Mouse (Mus musculus) MEL (cell line): ENCODE measurements around the gene Numbl. TPM values are rescaled to one million over a fixed set of nuclear protein-coding genes. Genes with fewer than 3 reads are reported as not detected.

Experiments used
- DNase-seq: peaks from one replicate; pipeline ENCODE4 v3.0.0; 2011; ENCODE audit warnings: low read depth, low spot score
- H3K27ac ChIP-seq: 2 replicates; pipeline ENCODE4 v1.5.1; 2012; ENCODE audit warnings: low read depth, mild to moderate bottlenecking, control low read depth, low read length, moderate library complexity; ENCODE audit not compliant: control insufficient read depth
- H3K27me3 ChIP-seq, 2 experiments: fragments of 150-350 bp in 1 of 2; sonication (generic) in 1 of 2; 2 replicates each; pipeline ENCODE4 v1.6.1; 2012; ENCODE audit warnings: low read length in 2 of 2, mild to moderate bottlenecking in 2 of 2, improper control_type of control experiment in 1 of 2, moderate library complexity in 1 of 2; ENCODE audit not compliant: insufficient read depth in 2 of 2, control insufficient read depth in 1 of 2
- H3K36me3 ChIP-seq, 2 experiments: 2 replicates each; pipeline ENCODE4 v1.6.1; 2012 to 2014; ENCODE audit warnings: low read length in 2 of 2, improper control_type of control experiment in 1 of 2, inconsistent platforms in 1 of 2, mild to moderate bottlenecking in 1 of 2; ENCODE audit not compliant: insufficient read depth in 2 of 2, control insufficient read depth in 1 of 2
- H3K4me1 ChIP-seq, 2 experiments: fragments of 150-350 bp in 1 of 2; sonication (generic) in 1 of 2; 2 replicates each; pipeline ENCODE4 v1.6.1; 2012; ENCODE audit warnings: low read length in 2 of 2, improper control_type of control experiment in 1 of 2, mild to moderate bottlenecking in 1 of 2; ENCODE audit not compliant: insufficient read depth in 2 of 2, control insufficient read depth in 1 of 2
- H3K4me3 ChIP-seq, 2 experiments: fragments of 150-350 bp in 1 of 2; sonication (generic) in 1 of 2; 2 replicates each; pipeline ENCODE4 v1.5.1; 2012; ENCODE audit warnings: low read depth in 2 of 2, low read length in 2 of 2, mild to moderate bottlenecking in 2 of 2, moderate library complexity in 2 of 2, control low read depth in 1 of 2, improper control_type of control experiment in 1 of 2; ENCODE audit not compliant: control insufficient read depth in 1 of 2, insufficient read depth in 1 of 2
- H3K79me2 ChIP-seq: 2 replicates; pipeline ENCODE4 v1.6.1; 2012; ENCODE audit warnings: mild to moderate bottlenecking, low read length, moderate library complexity; ENCODE audit not compliant: control insufficient read depth, poor library complexity, insufficient read depth
- H3K9ac ChIP-seq: 2 replicates; pipeline ENCODE4 v1.6.1; 2012; ENCODE audit warnings: low read depth, mild to moderate bottlenecking, control low read depth, low read length, moderate library complexity; ENCODE audit not compliant: control insufficient read depth, poor library complexity, severe bottlenecking
- H3K9me3 ChIP-seq: fragments of 150-350 bp; sonication (generic); replicated peaks from 2 replicates; pipeline ENCODE4 v1.6.1; 2012; ENCODE audit warnings: mild to moderate bottlenecking, low read length, improper control_type of control experiment, moderate library complexity; ENCODE audit not compliant: insufficient read depth
- BHLHE40 ChIP-seq: IDR thresholded peaks from 2 replicates; pipeline ENCODE4 v1.6.1; 2012; ENCODE audit warnings: low read depth, mild to moderate bottlenecking, inconsistent platforms, low read length, improper control_type of control experiment, borderline replicate concordance
- CHD1 ChIP-seq: IDR thresholded peaks from 2 replicates; pipeline ENCODE4 v1.6.1; 2012; ENCODE audit warnings: low read depth, mild to moderate bottlenecking, inconsistent platforms, low read length, improper control_type of control experiment
- CHD2 ChIP-seq: IDR thresholded peaks from 2 replicates; pipeline ENCODE4 v1.6.1; 2011; ENCODE audit warnings: low read length, improper control_type of control experiment
- CTCF ChIP-seq, 3 experiments: IDR thresholded peaks in 2 of 3; conservative IDR thresholded peaks in 1 of 3; 2 replicates each; pipeline ENCODE4 v1.5.1; 2011 to 2012; ENCODE audit warnings: low read length in 3 of 3, low read depth in 2 of 3, mild to moderate bottlenecking in 2 of 3, improper control_type of control experiment in 1 of 3, inconsistent platforms in 1 of 3, mixed read lengths in 1 of 3, moderate library complexity in 1 of 3; ENCODE audit not compliant: control insufficient read depth in 1 of 3, insufficient read depth in 1 of 3, poor library complexity in 1 of 3, severe bottlenecking in 1 of 3
- E2F4 ChIP-seq: IDR thresholded peaks from 2 replicates; pipeline ENCODE4 v1.6.1; 2011; ENCODE audit warnings: low read depth, low read length, improper control_type of control experiment, borderline replicate concordance
- ELF1 ChIP-seq: IDR thresholded peaks from 2 replicates; pipeline ENCODE4 v1.6.1; 2014; ENCODE audit warnings: low read depth, mild to moderate bottlenecking, inconsistent platforms, low read length, improper control_type of control experiment, moderate library complexity
- GABPA ChIP-seq: IDR thresholded peaks from 2 replicates; pipeline ENCODE4 v1.6.1; 2012; ENCODE audit warnings: low read depth, mild to moderate bottlenecking, inconsistent platforms, low read length, improper control_type of control experiment, moderate library complexity
- MAFK ChIP-seq: IDR thresholded peaks from 2 replicates; pipeline ENCODE4 v1.6.1; 2011; ENCODE audit warnings: low read depth, mild to moderate bottlenecking, low read length, improper control_type of control experiment, borderline replicate concordance
- MAX ChIP-seq: IDR thresholded peaks from 2 replicates; pipeline ENCODE4 v1.6.1; 2011; ENCODE audit warnings: low read length, improper control_type of control experiment
- MEF2A ChIP-seq: IDR thresholded peaks from 2 replicates; pipeline ENCODE4 v1.6.1; 2014; ENCODE audit warnings: low read depth, mild to moderate bottlenecking, inconsistent platforms, low read length, improper control_type of control experiment; ENCODE audit not compliant: poor library complexity, insufficient replicate concordance, severe bottlenecking; ENCODE audit errors: extremely low read depth
- MXI1 ChIP-seq: IDR thresholded peaks from 2 replicates; pipeline ENCODE4 v1.6.1; 2011; ENCODE audit warnings: mild to moderate bottlenecking, low read depth, low read length, improper control_type of control experiment
- MYB ChIP-seq: IDR thresholded peaks from 2 replicates; pipeline ENCODE4 v1.6.1; 2011; ENCODE audit warnings: mild to moderate bottlenecking, low read depth, low read length, improper control_type of control experiment
- NELFE ChIP-seq: IDR thresholded peaks from 2 replicates; pipeline ENCODE4 v1.6.1; 2011; ENCODE audit warnings: low read depth, low read length, improper control_type of control experiment
- NRF1 ChIP-seq: IDR thresholded peaks from 2 replicates; pipeline ENCODE4 v1.6.1; 2014; ENCODE audit warnings: low read depth, mild to moderate bottlenecking, inconsistent platforms, low read length, improper control_type of control experiment, moderate library complexity; ENCODE audit not compliant: poor library complexity, insufficient read depth, severe bottlenecking
- POLR2A ChIP-seq, 2 experiments: IDR thresholded peaks; 2 replicates each; pipeline ENCODE4 v1.6.1; 2011 to 2012; ENCODE audit warnings: low read length in 2 of 2, mild to moderate bottlenecking in 2 of 2, control low read depth in 1 of 2, improper control_type of control experiment in 1 of 2, low read depth in 1 of 2, moderate library complexity in 1 of 2; ENCODE audit not compliant: control insufficient read depth in 1 of 2, insufficient read depth in 1 of 2, poor library complexity in 1 of 2
- POLR2AphosphoS2 ChIP-seq: IDR thresholded peaks from 2 replicates; pipeline ENCODE4 v1.6.1; 2011; ENCODE audit warnings: low read length, improper control_type of control experiment
- POLR2AphosphoS5 ChIP-seq: IDR thresholded peaks from 2 replicates; pipeline ENCODE4 v1.6.1; 2012; ENCODE audit warnings: low read depth, borderline replicate concordance, mild to moderate bottlenecking, inconsistent platforms, low read length, moderate library complexity, mixed read lengths
- RAD21 ChIP-seq: IDR thresholded peaks from 2 replicates; pipeline ENCODE4 v1.6.1; 2011; ENCODE audit warnings: mild to moderate bottlenecking, low read depth, low read length, improper control_type of control experiment
- RCOR1 ChIP-seq: IDR thresholded peaks from 2 replicates; pipeline ENCODE4 v1.6.1; 2012; ENCODE audit warnings: low read depth, mild to moderate bottlenecking, inconsistent platforms, low read length, improper control_type of control experiment
- SMC3 ChIP-seq: IDR thresholded peaks from 2 replicates; pipeline ENCODE4 v1.6.1; 2011; ENCODE audit warnings: low read depth, low read length, improper control_type of control experiment
- TAL1 ChIP-seq: IDR thresholded peaks from 2 replicates; pipeline ENCODE4 v1.6.1; 2012; ENCODE audit warnings: mild to moderate bottlenecking, inconsistent platforms, low read length, moderate library complexity, mixed read lengths
- TBP ChIP-seq: IDR thresholded peaks from 2 replicates; pipeline ENCODE4 v1.8.0; 2011; ENCODE audit warnings: low read depth, low read length, improper control_type of control experiment
- UBTF ChIP-seq: IDR thresholded peaks from 2 replicates; pipeline ENCODE4 v1.6.1; 2012; ENCODE audit warnings: low read depth, mild to moderate bottlenecking, inconsistent platforms, low read length, improper control_type of control experiment, moderate library complexity, borderline replicate concordance; ENCODE audit not compliant: insufficient read depth
- USF1 ChIP-seq: IDR thresholded peaks from 2 replicates; pipeline ENCODE4 v1.6.1; 2014; ENCODE audit warnings: low read depth, mild to moderate bottlenecking, inconsistent platforms, low read length, improper control_type of control experiment, moderate library complexity
- USF2 ChIP-seq, 2 experiments: IDR thresholded peaks; 2 replicates each; pipeline ENCODE4 v1.6.1; 2011 to 2012; ENCODE audit warnings: improper control_type of control experiment in 2 of 2, low read length in 2 of 2, borderline replicate concordance in 1 of 2, inconsistent platforms in 1 of 2, low read depth in 1 of 2, mild to moderate bottlenecking in 1 of 2; ENCODE audit not compliant: insufficient read depth in 1 of 2
- ZC3H11A ChIP-seq: IDR thresholded peaks from 2 replicates; pipeline ENCODE4 v1.6.1; 2012; ENCODE audit warnings: low read depth, mild to moderate bottlenecking, inconsistent platforms, low read length, improper control_type of control experiment
- ZKSCAN1 ChIP-seq: IDR thresholded peaks from 2 replicates; pipeline ENCODE4 v1.6.1; 2012; ENCODE audit warnings: low read depth, mild to moderate bottlenecking, inconsistent platforms, low read length, improper control_type of control experiment, moderate library complexity
- ZMIZ1 ChIP-seq: IDR thresholded peaks from 2 replicates; pipeline ENCODE4 v1.6.1; 2012; ENCODE audit warnings: low read depth, mild to moderate bottlenecking, inconsistent platforms, low read length, improper control_type of control experiment, moderate library complexity
- polyA plus RNA-seq, 2 experiments: library from polyadenylated mRNA; stranded (reverse) in 1 of 2; unstranded in 1 of 2; fragments of >175 nt in 1 of 2; fragments of >200 nt in 1 of 2; gene quantifications; 2 replicates each; pipeline versions ENCODE4 v1.2.1 to v1.2.4; 2012; ENCODE audit warnings: low replicate concordance in 2 of 2, low read depth in 1 of 2; ENCODE audit not compliant: insufficient read length in 2 of 2, insufficient read depth in 1 of 2, missing spikeins in 1 of 2
- total RNA-seq: library from RNA; depleted of rRNA; stranded (reverse); fragments of 300-350 nt; gene quantifications from 2 replicates; pipeline ENCODE4 v1.2.3, GENCODE M21; 2012

Numbl gene
- total and polyA plus RNA-seq, 3 experiments: 2.2 to 10.6 TPM; not detected in 1

GRCm38 (mm10) chr7:27281717-27282116, 23.5 kb downstream of the Numbl start:
- no peak for TF ChIP-seq TAL1
- TF ChIP-seq ZKSCAN1: no peak
- TF ChIP-seq CHD2: no peak
- TF ChIP-seq SMC3: no peak
- no peak for TF ChIP-seq MEF2A
- TF ChIP-seq MAX: no peak
- no peak for TF ChIP-seq MXI1
- TF ChIP-seq ZMIZ1: no peak
- TF ChIP-seq USF1: no peak
- no peak for TF ChIP-seq UBTF
- no peak for TF ChIP-seq POLR2AphosphoS2
- no peak for TF ChIP-seq ELF1
- TF ChIP-seq RAD21: no peak
- TF ChIP-seq CTCF (IDR thresholded peaks at IDR 0.05 in 2 of 3, conservative IDR thresholded peaks at IDR 0.05 in 1 of 3; ENCODE audit: control insufficient read depth in 1 of 3, insufficient read depth in 1 of 3, low read depth in 2 of 3, low read length in 3 of 3, poor library complexity in 1 of 3, severe bottlenecking in 1 of 3): no peak
- TF ChIP-seq MAFK: no peak
- no peak for TF ChIP-seq USF2 (IDR thresholded peaks at IDR 0.05; ENCODE audit: borderline replicate concordance in 1 of 2, insufficient read depth in 1 of 2, low read depth in 1 of 2, low read length in 2 of 2)
- no peak for TF ChIP-seq NELFE
- TF ChIP-seq POLR2AphosphoS5: no peak
- TF ChIP-seq MYB: no peak
- Histone ChIP-seq H3K9me3 (no peaks in the 10 kb centered on the region), H3K4me3 (no peak overlapping the region), H3K9ac (no peak overlapping the region), H3K27ac (no peak overlapping the region), H3K79me2 (no peaks in the 10 kb centered on the region), H3K36me3 (no peaks in the 10 kb centered on the region), H3K4me1 (peaks cover 0 to 3% of the 10 kb centered on the region in 2 experiments; a peak in 1 of 4 replicates), H3K27me3 (no peaks in the 10 kb centered on the region)
- DNase-seq: no peak

GRCm38 (mm10) chr7:27282225-27282624, 24.0 kb downstream of the Numbl start:
- Histone ChIP-seq H3K27ac (no peak overlapping the region), H3K79me2 (no peaks in the 10 kb centered on the region), H3K4me3 (no peak overlapping the region), H3K9ac (no peak overlapping the region), H3K36me3 (no peaks in the 10 kb centered on the region), H3K4me1 (peaks cover 0 to 3% of the 10 kb centered on the region in 2 experiments; a peak in 1 of 4 replicates), H3K27me3 (no peaks in the 10 kb centered on the region), H3K9me3 (no peaks in the 10 kb centered on the region)
- TF ChIP-seq POLR2AphosphoS5 (no peak), TBP (no peak), GABPA (no peak), MYB (no peak), ZC3H11A (no peak), RCOR1 (no peak), NELFE (no peak), NRF1 (no peak), MEF2A (no peak), MXI1 (no peak), BHLHE40 (no peak), CHD2 (no peak), CTCF (IDR thresholded peaks at IDR 0.05 in 2 of 3, conservative IDR thresholded peaks at IDR 0.05 in 1 of 3; ENCODE audit: control insufficient read depth in 1 of 3, insufficient read depth in 1 of 3, low read depth in 2 of 3, low read length in 3 of 3, poor library complexity in 1 of 3, severe bottlenecking in 1 of 3) (no peak), E2F4 (no peak), ELF1 (no peak), CHD1 (no peak), POLR2A (IDR thresholded peaks at IDR 0.05; ENCODE audit: control insufficient read depth in 1 of 2, insufficient read depth in 1 of 2, low read depth in 1 of 2, low read length in 2 of 2, poor library complexity in 1 of 2) (no peak), ZMIZ1 (no peak)
- no peak for DNase-seq
